Mouse (Mus musculus) liver, postnatal 0 days (tissue): ENCODE measurements around the gene Tmem147. TPM values are rescaled to one million over a fixed set of nuclear protein-coding genes. Genes with fewer than 3 reads are reported as not detected.

Source experiments
- ATAC-seq: fragments of 200-750 bp; cut with Nextera tagmentation; 2 replicates; pipeline ENCODE4 v1.8.0; 2017; ENCODE audit warnings: mild to moderate bottlenecking, moderate library complexity
- DNase-seq: peaks from one replicate; pipeline ENCODE4 v3.0.0-alpha.2; 2016
- H3K27ac ChIP-seq: fragments of 300-500 bp; sonication (generic); 2 replicates; pipeline ENCODE4 v1.5.1; 2014; ENCODE audit warnings: antibody characterized with exemption, moderate library complexity, mild to moderate bottlenecking, low read depth
- H3K27me3 ChIP-seq: fragments of 300-500 bp; sonication (generic); 2 replicates; pipeline ENCODE4 v1.6.1; 2014; ENCODE audit warnings: low read length, control low read depth, mixed read lengths; ENCODE audit not compliant: insufficient read depth
- H3K36me3 ChIP-seq: fragments of 300-500 bp; sonication (generic); replicated peaks from 2 replicates; pipeline ENCODE4 v1.6.1; 2014; ENCODE audit warnings: mild to moderate bottlenecking, control low read depth, low read length, moderate library complexity, mixed read lengths; ENCODE audit not compliant: insufficient read depth
- H3K4me1 ChIP-seq: fragments of 300-500 bp; sonication (generic); 2 replicates; pipeline ENCODE4 v1.6.1; 2014; ENCODE audit warnings: antibody characterized with exemption, mild to moderate bottlenecking, control low read depth; ENCODE audit not compliant: insufficient read depth
- H3K4me2 ChIP-seq: fragments of 300-500 bp; sonication (generic); 2 replicates; pipeline ENCODE4 v1.6.1; 2014; ENCODE audit warnings: low read depth, mild to moderate bottlenecking, low read length, moderate library complexity, mixed read lengths
- H3K4me3 ChIP-seq: fragments of 300-500 bp; sonication (generic); 2 replicates; pipeline ENCODE4 v1.5.1; 2014; ENCODE audit warnings: low read depth, low read length
- H3K9ac ChIP-seq: fragments of 300-500 bp; sonication (generic); replicated peaks from 2 replicates; pipeline ENCODE4 v1.6.1; 2014; ENCODE audit warnings: mild to moderate bottlenecking, moderate library complexity
- H3K9me3 ChIP-seq: fragments of 300-500 bp; sonication (generic); 2 replicates; pipeline ENCODE4 v1.6.1; 2016; ENCODE audit warnings: mild to moderate bottlenecking, control low read depth, low read length, mixed read lengths
- CTCF ChIP-seq: sonication (generic); IDR thresholded peaks from 2 replicates; pipeline ENCODE4 v1.5.1; 2016; ENCODE audit warnings: antibody characterized with exemption, low read depth
- EP300 ChIP-seq: IDR thresholded peaks from 2 replicates; pipeline ENCODE4 v1.6.1; 2016; ENCODE audit warnings: antibody characterized with exemption, low read depth, mild to moderate bottlenecking
- WGBS: fragments of 180-500 bp; shearing (Covaris S2); extraction: QIAGEN DNeasy Blood & Tissue Kit; methylation state at CpG from one replicate; pipeline ENCODE4 v1.1.7; 2014; ENCODE audit not compliant: insufficient replicate concordance; 5-methylcytosine and 5-hydroxymethylcytosine counted together
- polyA plus RNA-seq: library from polyadenylated mRNA; unstranded; fragments of >200 nt; fragmentation: Nextera tagmentation; extraction: Ambion mirVana; gene quantifications from 2 replicates; pipeline ENCODE4 v1.2.1, GENCODE M21; 2015

The Tmem147 gene
- polyA plus RNA-seq, 1 experiment from 2014 or later: 158 TPM

DNA sequence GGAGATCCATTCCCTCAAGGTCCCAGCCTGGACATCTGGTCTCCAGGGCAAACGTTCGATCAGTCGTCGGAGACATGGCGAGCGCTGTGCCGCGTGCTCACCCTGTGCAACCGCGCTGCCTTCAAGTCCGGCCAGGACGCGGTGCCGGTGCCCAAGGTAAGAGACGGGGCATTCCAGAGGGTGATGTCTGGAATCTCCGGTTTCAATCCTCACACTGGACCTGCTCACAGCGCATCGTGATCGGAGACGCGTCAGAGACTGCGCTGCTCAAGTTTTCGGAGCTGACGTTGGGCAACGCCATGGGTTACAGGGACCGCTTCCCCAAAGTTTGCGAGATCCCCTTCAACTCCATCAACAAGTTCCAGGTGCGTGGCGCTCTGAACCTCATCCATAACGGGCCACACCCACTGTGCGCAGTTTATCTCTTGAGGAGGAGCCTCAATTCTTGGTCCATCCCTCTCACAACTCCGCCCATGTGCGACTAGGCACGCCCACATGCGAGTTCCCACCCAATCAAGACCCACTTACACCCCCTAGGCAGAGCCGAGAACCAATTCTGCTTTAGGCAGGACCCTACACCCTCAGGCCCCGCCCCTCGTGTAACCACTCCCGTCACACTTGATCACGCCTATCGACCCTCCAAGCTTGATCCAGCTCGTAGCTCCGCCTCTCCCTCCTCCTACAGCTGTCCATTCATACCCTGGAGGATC is 12.2 kb downstream of the Tmem147 start:
- Histone ChIP-seq H3K36me3 (no peaks in the 10 kb centered on the region), H3K27ac (no peak overlapping the region), H3K9me3 (no peaks in the 10 kb centered on the region), H3K9ac (no peak overlapping the region), H3K4me3 (peak overlapping the region; percentile 21), H3K4me2 (peak overlapping the region; percentile 65), H3K27me3 (no peaks in the 10 kb centered on the region), H3K4me1 (peaks cover 21% of the 10 kb centered on the region)
- 2% methylated on average over 43 of the region's 43 CpGs for WGBS
- peak; percentile 93 for ATAC-seq
- TF ChIP-seq EP300 (no peak), CTCF (no peak)
- DNase-seq: peak; percentile 88

- H3K4me1 ChIP-seq: peaks cover 3% of the 10 kb centered on the region
- no peak within 1 kb of the TSS for H3K27ac ChIP-seq
- TF ChIP-seq EP300 (no peak), CTCF (no peak)
- H3K4me2 ChIP-seq: no peak within 1 kb of the TSS
- H3K27me3 ChIP-seq: no peaks in the 10 kb centered on the region
- no peak within 1 kb of the TSS for H3K4me3 ChIP-seq
- no peak for ATAC-seq
- no peak for DNase-seq
- no peaks in the 10 kb centered on the region for H3K9me3 ChIP-seq
- no peak within 1 kb of the TSS for H3K9ac ChIP-seq
- 69% methylated on average over 3 of the region's 3 CpGs for WGBS
- no peaks in the 10 kb centered on the region for H3K36me3 ChIP-seq
Measured at GRCm38 (mm10) chr7:30711942-30712341, 17.4 kb downstream of the Tmem147 start, which contains the start of gene Atp4a. TSS of gene Atp4a (plus strand) at chr7:30712209.

DNA sequence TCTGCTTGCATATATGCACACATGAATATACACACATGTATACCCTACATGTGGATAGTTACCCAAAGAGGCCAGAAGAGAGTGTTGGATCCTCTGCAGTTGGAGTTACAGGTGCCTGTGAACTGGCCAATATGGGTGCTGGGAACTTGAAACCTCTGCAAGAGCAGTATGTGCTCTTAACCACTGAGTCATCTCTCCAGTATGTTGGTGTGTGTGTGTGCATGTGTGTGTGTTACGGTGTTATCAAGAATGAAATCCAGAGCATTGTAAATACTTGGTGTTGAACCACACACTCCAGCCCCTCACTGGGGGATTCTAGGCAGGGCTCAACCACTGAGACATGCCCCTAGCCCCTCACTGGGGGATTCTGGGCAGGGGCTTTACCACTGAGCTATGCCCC is 21.9 kb downstream of the Tmem147 start:
- H3K9ac ChIP-seq: no peak overlapping the region
- no peak for ATAC-seq
- no peaks in the 10 kb centered on the region for H3K36me3 ChIP-seq
- H3K27me3 ChIP-seq: no peaks in the 10 kb centered on the region
- H3K27ac ChIP-seq: no peak overlapping the region
- no peak for DNase-seq
- TF ChIP-seq CTCF: no peak
- H3K4me1 ChIP-seq: peaks cover 9% of the 10 kb centered on the region; the same call in 1 of the 2 replicates
- no peak overlapping the region for H3K4me2 ChIP-seq
- H3K4me3 ChIP-seq: no peak overlapping the region
- H3K9me3 ChIP-seq: no peaks in the 10 kb centered on the region
- WGBS: 93% methylated on average over 1 of the region's 1 CpGs

DNA sequence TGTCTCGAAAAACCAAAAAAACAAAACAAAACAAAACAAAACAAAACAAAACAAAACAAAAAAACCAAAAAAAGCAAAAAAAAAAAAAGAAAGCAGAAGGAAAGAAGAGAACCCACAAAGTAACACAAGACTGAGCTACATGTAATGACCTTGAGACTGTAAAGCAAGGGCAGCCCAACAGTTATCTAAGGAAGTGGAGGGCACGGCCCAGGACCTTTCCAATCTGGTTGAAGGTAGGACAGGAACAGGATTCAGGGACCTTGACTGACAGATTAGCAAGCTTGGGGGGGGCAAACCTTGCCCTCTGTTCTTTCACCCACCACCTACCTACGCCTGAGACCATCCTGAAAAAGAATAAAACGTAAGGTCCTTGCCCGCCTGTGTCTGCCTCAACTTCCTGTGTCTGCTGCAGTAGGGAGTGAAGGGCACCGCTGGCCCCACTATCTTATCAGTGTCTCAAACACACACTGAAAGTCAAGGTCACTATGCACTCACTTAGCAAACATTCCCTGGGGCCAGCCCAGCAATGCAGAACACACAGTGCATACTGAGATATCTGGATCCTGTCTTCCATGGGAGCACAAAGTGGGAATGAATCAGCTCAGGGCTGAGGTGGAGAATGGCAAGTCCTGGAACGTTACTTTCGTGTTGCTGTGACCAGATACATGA is 23.0 kb downstream of the Tmem147 start:
- ATAC-seq (peak; percentile 60; the same call in 1 of the 2 replicates), DNase-seq (no peak)
- H3K27ac ChIP-seq: peak overlapping the region; percentile 61
- 29% methylated on average over 8 of the region's 8 CpGs for WGBS
- no peaks in the 10 kb centered on the region for H3K27me3 ChIP-seq
- H3K9ac ChIP-seq: no peak overlapping the region
- H3K4me3 ChIP-seq: no peak overlapping the region
- no peaks in the 10 kb centered on the region for H3K9me3 ChIP-seq
- TF ChIP-seq CTCF (no peak), EP300 (no peak)
- no peaks in the 10 kb centered on the region for H3K36me3 ChIP-seq
- peaks cover 9% of the 10 kb centered on the region; the same call in 1 of the 2 replicates for H3K4me1 ChIP-seq
- peak overlapping the region; percentile 34; the same call in 1 of the 2 replicates for H3K4me2 ChIP-seq

GRCm38 (mm10) chr7:30698589-30698988 is 30.8 kb downstream of the Tmem147 start, which contains the start of gene 2200002J24Rik:
TSS of gene 2200002J24Rik (plus strand) at chr7:30698926.
- peak within 1 kb of the TSS; percentile 37 for H3K27ac ChIP-seq
- no peak within 1 kb of the TSS for H3K9ac ChIP-seq
- no peaks in the 10 kb centered on the region for H3K9me3 ChIP-seq
- no peak within 1 kb of the TSS for H3K4me2 ChIP-seq
- no peaks in the 10 kb centered on the region for H3K27me3 ChIP-seq
- H3K36me3 ChIP-seq: no peaks in the 10 kb centered on the region
- no peak for TF ChIP-seq EP300
- TF ChIP-seq CTCF: no peak
- peak; percentile 54; the same call in 1 of the 2 replicates for ATAC-seq
- WGBS: 49% methylated on average over 9 of the region's 9 CpGs
- DNase-seq: peak; percentile 59
- H3K4me3 ChIP-seq: no peak within 1 kb of the TSS
- peaks cover 11% of the 10 kb centered on the region for H3K4me1 ChIP-seq

DNA sequence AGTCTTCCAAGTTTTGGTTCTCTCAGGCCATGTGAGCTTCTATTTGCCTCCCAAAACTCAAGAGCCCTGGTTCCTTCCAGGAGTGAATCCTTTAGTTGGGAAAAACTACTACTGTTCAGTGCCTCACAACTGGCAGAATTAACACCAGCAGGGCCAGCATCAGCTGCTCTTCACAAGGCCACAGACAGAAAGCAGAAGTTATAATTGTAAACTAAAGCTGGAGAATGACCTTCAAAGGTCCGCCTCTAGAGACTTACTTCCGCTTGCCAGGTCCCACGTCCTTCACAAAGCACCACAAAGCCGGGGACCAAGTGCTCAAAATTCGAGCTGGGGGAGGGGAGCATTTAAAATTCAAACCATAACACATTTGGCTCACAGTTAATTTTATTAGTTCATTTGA is 31.2 kb downstream of the Tmem147 start:
- no peak for ATAC-seq

More for the DNA sequence above, 31.2 kb downstream of the Tmem147 start:
- no peaks in the 10 kb centered on the region for H3K9me3 ChIP-seq
- no peak overlapping the region for H3K9ac ChIP-seq
- no peaks in the 10 kb centered on the region for H3K36me3 ChIP-seq
- TF ChIP-seq EP300: no peak
- no peak for TF ChIP-seq CTCF
- H3K27me3 ChIP-seq: no peaks in the 10 kb centered on the region
- no peak overlapping the region for H3K4me3 ChIP-seq
- peaks cover 11% of the 10 kb centered on the region for H3K4me1 ChIP-seq
- WGBS: 25% methylated on average over 5 of the region's 5 CpGs
- peak overlapping the region; percentile 37 for H3K27ac ChIP-seq
- peak; percentile 26 for DNase-seq
- H3K4me2 ChIP-seq: no peak overlapping the region
